Mouse (Mus musculus): ENCODE data around the gene Tbc1d2. TPM values are rescaled to one million over a fixed set of nuclear protein-coding genes. Genes with fewer than 3 reads are reported as not detected.
"Not testable (repeated sequence)": the region's sequence is repeated elsewhere in the genome, so short reads cannot be mapped to it uniquely, and the experiment has no call there.

Gene Tbc1d2
- polyA plus RNA-seq, 1 experiment, result 6.8 TPM

GRCm38 (mm10) chr4:46642924-46643675, 6.9 kb downstream of the Tbc1d2 start:
- Histone ChIP-seq H3K27ac (ENCODE audit: insufficient read depth, low read depth, low read length) (peak overlapping the region; percentile 22; the same call in 1 of the 2 replicates), H3K27me3 (ENCODE audit: control insufficient read depth, insufficient read depth, low read length) (no peaks in the 10 kb centered on the region), H3K36me3 (ENCODE audit: control insufficient read depth, insufficient read depth, low read length) (no peaks in the 10 kb centered on the region), H3K4me3 (ENCODE audit: low read depth, low read length) (no peak overlapping the region), H3K4me1 (ENCODE audit: control insufficient read depth, insufficient read depth, insufficient read length, low read length) (peaks cover 7% of the 10 kb centered on the region)
- TF ChIP-seq POLR2A (IDR thresholded peaks at IDR 0.05; ENCODE audit: low read depth, low read length), result no peak
- TF ChIP-seq CTCF (IDR thresholded peaks at IDR 0.05; ENCODE audit: extremely low read depth, insufficient read length, insufficient replicate concordance, low read depth, low read length), result no peak
- WGBS, result 63% methylated on average over 8 of the region's 8 CpGs

- H3K36me3 ChIP-seq (ENCODE audit: control insufficient read depth, insufficient read depth, low read length), result no peaks in the 10 kb centered on the region
- H3K4me3 ChIP-seq (ENCODE audit: low read depth, low read length), result no peak overlapping the region
- no peak overlapping the region for H3K27ac ChIP-seq (ENCODE audit: insufficient read depth, low read depth, low read length)
- H3K27me3 ChIP-seq (ENCODE audit: control insufficient read depth, insufficient read depth, low read length), result no peaks in the 10 kb centered on the region
- WGBS, result 78% methylated on average over 4 of the region's 4 CpGs
- H3K4me1 ChIP-seq (ENCODE audit: control insufficient read depth, insufficient read depth, insufficient read length, low read length), result peaks cover 7% of the 10 kb centered on the region
- TF ChIP-seq CTCF (IDR thresholded peaks at IDR 0.05; ENCODE audit: extremely low read depth, insufficient read length, insufficient replicate concordance, low read depth, low read length), result no peak
- no peak for TF ChIP-seq POLR2A (IDR thresholded peaks at IDR 0.05; ENCODE audit: low read depth, low read length)
Observed at GRCm38 (mm10) chr4:46641283-46641682, 8.7 kb downstream of the Tbc1d2 start.

GRCm38 (mm10) chr4:46639866-46640265, 10.1 kb downstream of the Tbc1d2 start:
- Histone ChIP-seq H3K27ac (ENCODE audit: insufficient read depth, low read depth, low read length) (no peak overlapping the region), H3K36me3 (ENCODE audit: control insufficient read depth, insufficient read depth, low read length) (no peaks in the 10 kb centered on the region), H3K4me3 (ENCODE audit: low read depth, low read length) (no peak overlapping the region), H3K4me1 (ENCODE audit: control insufficient read depth, insufficient read depth, insufficient read length, low read length) (peaks cover 7% of the 10 kb centered on the region), H3K27me3 (ENCODE audit: control insufficient read depth, insufficient read depth, low read length) (no peaks in the 10 kb centered on the region)
- TF ChIP-seq CTCF (IDR thresholded peaks at IDR 0.05; ENCODE audit: extremely low read depth, insufficient read length, insufficient replicate concordance, low read depth, low read length) (no peak), POLR2A (IDR thresholded peaks at IDR 0.05; ENCODE audit: low read depth, low read length) (no peak)
- WGBS, result 82% methylated on average over 8 of the region's 8 CpGs

- not testable (repeated sequence) for H3K27me3 ChIP-seq (ENCODE audit: control insufficient read depth, insufficient read depth, low read length); H3K4me1 ChIP-seq (ENCODE audit: control insufficient read depth, insufficient read depth, insufficient read length, low read length); H3K36me3 ChIP-seq (ENCODE audit: control insufficient read depth, insufficient read depth, low read length); H3K4me3 ChIP-seq (ENCODE audit: low read depth, low read length); H3K27ac ChIP-seq (ENCODE audit: insufficient read depth, low read depth, low read length)
- WGBS, result 95% methylated on average over 10 of the region's 10 CpGs
Observed at GRCm38 (mm10) chr4:46637250-46637649, 12.8 kb downstream of the Tbc1d2 start.

- H3K4me3 ChIP-seq (ENCODE audit: low read depth, low read length), result no peak overlapping the region
- H3K36me3 ChIP-seq (ENCODE audit: control insufficient read depth, insufficient read depth, low read length), result no peaks in the 10 kb centered on the region
- 81% methylated on average over 16 of the region's 16 CpGs for WGBS
- TF ChIP-seq POLR2A (IDR thresholded peaks at IDR 0.05; ENCODE audit: low read depth, low read length) (no peak), CTCF (IDR thresholded peaks at IDR 0.05; ENCODE audit: extremely low read depth, insufficient read length, insufficient replicate concordance, low read depth, low read length) (no peak)
- H3K4me1 ChIP-seq (ENCODE audit: control insufficient read depth, insufficient read depth, insufficient read length, low read length), result peaks cover 3% of the 10 kb centered on the region
- no peaks in the 10 kb centered on the region for H3K27me3 ChIP-seq (ENCODE audit: control insufficient read depth, insufficient read depth, low read length)
- no peak overlapping the region for H3K27ac ChIP-seq (ENCODE audit: insufficient read depth, low read depth, low read length)
Observed at GRCm38 (mm10) chr4:46635702-46636430, 14.1 kb downstream of the Tbc1d2 start.

GRCm38 (mm10) chr4:46634881-46635280, 15.1 kb downstream of the Tbc1d2 start:
- WGBS, result 85% methylated on average over 6 of the region's 6 CpGs

GRCm38 (mm10) chr4:46633565-46633964, 16.4 kb downstream of the Tbc1d2 start:
- H3K36me3 ChIP-seq (ENCODE audit: control insufficient read depth, insufficient read depth, low read length); H3K4me3 ChIP-seq (ENCODE audit: low read depth, low read length); H3K27ac ChIP-seq (ENCODE audit: insufficient read depth, low read depth, low read length); H3K27me3 ChIP-seq (ENCODE audit: control insufficient read depth, insufficient read depth, low read length): not testable (repeated sequence)
- WGBS, result 38% methylated on average over 6 of the region's 6 CpGs
- H3K4me1 ChIP-seq (ENCODE audit: control insufficient read depth, insufficient read depth, insufficient read length, low read length), result peaks cover 13% of the 10 kb centered on the region

More at GRCm38 (mm10) chr4:46634881-46635280, 15.1 kb downstream of the Tbc1d2 start:
- H3K27me3 ChIP-seq (ENCODE audit: control insufficient read depth, insufficient read depth, low read length), result no peaks in the 10 kb centered on the region
- no peaks in the 10 kb centered on the region for H3K36me3 ChIP-seq (ENCODE audit: control insufficient read depth, insufficient read depth, low read length)
- no peak overlapping the region for H3K27ac ChIP-seq (ENCODE audit: insufficient read depth, low read depth, low read length)
- peaks cover 4% of the 10 kb centered on the region for H3K4me1 ChIP-seq (ENCODE audit: control insufficient read depth, insufficient read depth, insufficient read length, low read length)
- TF ChIP-seq POLR2A (IDR thresholded peaks at IDR 0.05; ENCODE audit: low read depth, low read length) (no peak), CTCF (IDR thresholded peaks at IDR 0.05; ENCODE audit: extremely low read depth, insufficient read length, insufficient replicate concordance, low read depth, low read length) (no peak)
- no peak overlapping the region for H3K4me3 ChIP-seq (ENCODE audit: low read depth, low read length)
